Mouse (Mus musculus) right cerebral cortex, adult 2 months (tissue): ENCODE results near the gene Kctd8.
"Not testable (repeated sequence)": the region's sequence is repeated elsewhere in the genome, so short reads cannot be mapped to it uniquely, and the experiment has no call there.

Experiments used
- DNase-seq, 2 experiments: peaks; one replicate each; pipeline ENCODE4 v3.0.0; 2021 to 2022; ENCODE audit warnings: low spot score in 2 of 2

Kctd8 gene

GRCm38 (mm10) chr5:69340919-69341801 is at the start of gene Kctd8:
Kctd8 (minus strand) TSS chr5:69341679.
- DNase-seq = peak; percentile 52 to 72

- DNase-seq = no peak
Measured at GRCm38 (mm10) chr5:69379072-69379471, 37.6 kb upstream of the Kctd8 start.

GRCm38 (mm10) chr5:69350596-69350995 is 9.1 kb upstream of the Kctd8 start:
- no peak for DNase-seq

- peak; percentile 68 to 73 for DNase-seq
Measured at GRCm38 (mm10) chr5:69340102-69340918, 1.2 kb downstream of the Kctd8 start.

GRCm38 (mm10) chr5:69339623-69339970 is 1.9 kb downstream of the Kctd8 start:
- no peak for DNase-seq

GRCm38 (mm10) chr5:69338916-69339622 is 2.4 kb downstream of the Kctd8 start:
- DNase-seq = peak in 1 of 2 experiments; percentile 5

GRCm38 (mm10) chr5:69327561-69327960 is 13.9 kb downstream of the Kctd8 start:
- DNase-seq = no peak

- DNase-seq = no peak
Measured at GRCm38 (mm10) chr5:69324566-69325230, 16.8 kb downstream of the Kctd8 start.

- DNase-seq = no peak
Measured at GRCm38 (mm10) chr5:69312611-69313010, 28.9 kb downstream of the Kctd8 start.

GRCm38 (mm10) chr5:69301665-69302064 is 39.8 kb downstream of the Kctd8 start:
- no peak for DNase-seq

- DNase-seq = peak in 1 of 2 experiments; percentile 3
Measured at GRCm38 (mm10) chr5:69292353-69292752, 49.1 kb downstream of the Kctd8 start.

GRCm38 (mm10) chr5:69284359-69284758 is 57.1 kb downstream of the Kctd8 start:
- peak; percentile 9 to 14 for DNase-seq

GRCm38 (mm10) chr5:69252366-69252765 is 89.1 kb downstream of the Kctd8 start:
- no peak for DNase-seq

- no peak for DNase-seq
Measured at GRCm38 (mm10) chr5:69241931-69242330, 99.5 kb downstream of the Kctd8 start.

GRCm38 (mm10) chr5:69233560-69233959 is 107.9 kb downstream of the Kctd8 start:
- DNase-seq = no peak

GRCm38 (mm10) chr5:69231649-69232048 is 109.8 kb downstream of the Kctd8 start:
- DNase-seq = not testable (repeated sequence)

GRCm38 (mm10) chr5:69227147-69227546 is 114.3 kb downstream of the Kctd8 start:
- no peak for DNase-seq

GRCm38 (mm10) chr5:69222608-69223007 is 118.9 kb downstream of the Kctd8 start:
- no peak for DNase-seq

GRCm38 (mm10) chr5:69215216-69215615 is 126.3 kb downstream of the Kctd8 start:
- DNase-seq = no peak

GRCm38 (mm10) chr5:69209401-69209800 is 132.1 kb downstream of the Kctd8 start:
- DNase-seq = peak in 1 of 2 experiments; percentile 5

GRCm38 (mm10) chr5:69207713-69208112 is 133.8 kb downstream of the Kctd8 start:
- DNase-seq = no peak
